Mouse (Mus musculus): ENCODE data around the gene Olfr776.

DNA sequence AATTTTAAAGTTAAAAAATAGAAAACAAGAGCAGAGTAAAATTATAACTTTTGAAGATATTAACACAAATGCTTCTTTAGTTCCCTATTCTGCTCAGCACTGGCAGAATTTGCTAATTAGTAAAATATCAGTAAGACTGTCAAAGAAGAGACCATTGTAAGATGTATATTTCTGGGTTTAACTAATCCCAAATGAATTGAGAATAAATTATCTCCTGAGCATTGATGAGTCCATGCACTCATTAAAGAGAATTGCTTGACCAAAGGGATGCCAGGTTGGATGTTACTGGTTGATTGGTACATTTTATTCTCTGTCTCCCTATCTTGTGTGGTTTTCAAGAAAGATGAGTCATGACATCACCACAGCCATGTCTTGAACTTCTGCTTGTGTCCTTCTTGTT, at the start of gene Olfr776:
- no peak for TF ChIP-seq CTCF (IDR thresholded peaks at IDR 0.05; ENCODE audit: low read depth)
- no peak for TF ChIP-seq EP300 (optimal IDR thresholded peaks at IDR 0.05)

Data from stomach, postnatal 0 days (tissue).